Mouse (Mus musculus) ES-E14 (cell line): ENCODE data around the gene Satb2.

ENCODE experiments used
- HCFC1 ChIP-seq: IDR thresholded peaks from 2 replicates; pipeline ENCODE4 v1.6.1; 2012; ENCODE audit warnings: low read length, inconsistent platforms, borderline replicate concordance; ENCODE audit not compliant: insufficient read depth
- MAFK ChIP-seq: IDR thresholded peaks from 2 replicates; pipeline ENCODE4 v1.6.1; 2014; ENCODE audit warnings: mild to moderate bottlenecking, low read depth, low read length, inconsistent platforms; ENCODE audit not compliant: insufficient read depth

DNA sequence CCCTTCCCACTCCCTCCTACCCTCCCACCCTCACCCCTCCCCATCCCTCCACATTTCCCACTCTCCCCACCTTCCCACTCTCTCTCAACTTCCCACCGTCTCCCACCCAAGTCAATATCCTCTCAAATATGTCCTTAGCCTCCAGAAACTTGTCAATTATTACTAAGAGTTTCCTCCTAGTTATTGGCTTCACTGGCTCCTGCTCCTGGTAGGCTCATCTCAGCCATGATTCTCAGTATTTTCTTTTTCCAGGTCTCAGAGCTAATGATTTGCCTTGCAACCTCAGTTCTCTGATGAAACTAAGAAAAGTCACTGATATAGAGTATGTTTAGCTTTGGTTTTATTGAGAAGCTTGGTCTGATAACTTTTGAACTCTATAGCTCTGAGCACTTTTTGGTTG lies 214.2 kb downstream of the Satb2 start:
- TF ChIP-seq MAFK (no peak), HCFC1 (no peak)
